Mouse (Mus musculus): ENCODE data around the gene Adm2.

DNA sequence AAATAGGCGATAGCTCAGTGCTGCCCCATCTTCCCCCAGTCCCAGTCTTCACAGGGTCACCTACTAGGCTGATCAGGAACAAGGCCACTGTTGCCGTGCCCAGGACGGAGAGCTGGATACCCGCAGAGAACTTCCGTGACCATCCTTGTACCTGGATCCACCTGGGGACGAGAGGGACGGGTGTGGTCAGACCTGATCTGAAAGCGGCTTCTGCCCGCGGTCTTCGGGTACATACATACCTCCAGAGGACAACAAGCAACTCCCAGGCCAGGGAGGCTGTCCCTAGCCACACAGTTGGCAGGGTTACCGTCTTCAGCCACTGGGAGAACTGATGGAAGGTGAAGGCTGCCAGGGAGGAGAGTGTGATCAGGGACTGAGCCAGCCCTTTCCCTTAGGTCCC lies 30.3 kb downstream of the Adm2 start:
- no peak for TF ChIP-seq POLR2A (IDR thresholded peaks at IDR 0.05; ENCODE audit: control insufficient read depth, extremely low read depth, insufficient read depth, low read length, poor library complexity)
- no peak for TF ChIP-seq CTCF (IDR thresholded peaks at IDR 0.05; ENCODE audit: borderline replicate concordance, control insufficient read depth, extremely low read depth, insufficient read depth, low read length, poor library complexity)
